Mouse (Mus musculus) activated CD4-positive, CD25-positive, alpha-beta regulatory T cell (primary cell): ENCODE results near the gene St8sia6. TPM values are rescaled to one million over a fixed set of nuclear protein-coding genes. Genes with fewer than 3 reads are reported as not detected.

Experiments
- polyA plus RNA-seq, 2 experiments: library from polyadenylated mRNA; unstranded; fragments of 100-300 nt; shearing (Covaris generic); gene quantifications; one replicate each; pipeline ENCODE4 v1.2.1; 2017

Gene St8sia6
- 10 to 100 TPM; 28.6 to 47.8 TPM for polyA plus RNA-seq

GRCm38 (mm10) chr2:13793969-13794363, at the start of gene St8sia6:
St8sia6 (minus strand) TSS chr2:13794064.

Other genes with a start within 250 kb of the St8sia6 start
- gene Trdmt1, start 249.4 kb downstream of the St8sia6 start, polyA plus RNA-seq = 10 to 100 TPM; 12.5 to 14.0 TPM
- gene Vim, start 220.1 kb downstream of the St8sia6 start, polyA plus RNA-seq = 100 to 1,000 TPM; 590 to 879 TPM